Mouse (Mus musculus) heart, postnatal 10 days (tissue): ENCODE results near the gene Col18a1. TPM values are rescaled to one million over a fixed set of nuclear protein-coding genes. Genes with fewer than 3 reads are reported as not detected.
"Not testable (repeated sequence)": the region's sequence is repeated elsewhere in the genome, so short reads cannot be mapped to it uniquely, and the experiment has no call there.

Experiments
- DNase-seq, 2 experiments: peaks; one replicate each; pipeline ENCODE4 v3.0.0; 2021
- intact Hi-C: fragments of 180-260 bp; cut with DNase I; formaldehyde crosslinking; loops from one replicate; pipeline ENCODE4 v1.15.1; 2025
- total RNA-seq, 2 experiments: library from RNA; stranded (reverse); gene quantifications; 2 replicates each; pipeline ENCODE4 v1.2.3; 2021

Col18a1 gene
- total RNA-seq, 2 experiments from 2014 or later, result 49.9 to 53.2 TPM

GRCm38 (mm10) chr10:77142328-77142727 is 24.0 kb downstream of the Col18a1 start:
- DNase-seq, result peak in 1 of 2 experiments; percentile 35
- intact Hi-C loops, result no loop called here

- no peak for DNase-seq
- intact Hi-C loops, result no loop called here
These were observed 28.0 kb downstream of the Col18a1 start for GRCm38 (mm10) chr10:77138304-77138703.

- DNase-seq, result no peak
- intact Hi-C loops, result no loop called here
These were observed 30.1 kb downstream of the Col18a1 start for GRCm38 (mm10) chr10:77136205-77136604.

GRCm38 (mm10) chr10:77135274-77135829 is 31.0 kb downstream of the Col18a1 start:
- intact Hi-C loops, result no loop called here
- no peak for DNase-seq

- DNase-seq, result not testable (repeated sequence)
- intact Hi-C loops, result loop anchor here (5.0 kb wide), 2 partner anchors 218 to 378 kb away; no protein-coding TSS in a partner anchor
These were observed 31.6 kb downstream of the Col18a1 start for GRCm38 (mm10) chr10:77134807-77135152.

GRCm38 (mm10) chr10:77133951-77134806 is 32.2 kb downstream of the Col18a1 start:
- no peak for DNase-seq
- intact Hi-C loops, result loop anchor here (5.0 kb wide), 2 partner anchors 218 to 378 kb away; no protein-coding TSS in a partner anchor

GRCm38 (mm10) chr10:77132118-77132517 is 34.2 kb downstream of the Col18a1 start:
- intact Hi-C loops, result loop anchor here (5.0 kb wide), 2 partner anchors 220 to 380 kb away; no protein-coding TSS in a partner anchor
- DNase-seq, result no peak

GRCm38 (mm10) chr10:77131536-77131935 is 34.8 kb downstream of the Col18a1 start:
- intact Hi-C loops, result loop anchor here (2.0 to 5.0 kb wide), 3 partner anchors 75 to 381 kb away; no protein-coding TSS in a partner anchor
- DNase-seq, result no peak

- intact Hi-C loops, result loop anchor here (1.0 to 5.0 kb wide), 4 partner anchors 76 to 382 kb away; no protein-coding TSS in a partner anchor
- peak; percentile 95 to 97 for DNase-seq
These were observed 35.6 kb downstream of the Col18a1 start for GRCm38 (mm10) chr10:77130561-77131240.

GRCm38 (mm10) chr10:77129637-77130410 is 36.5 kb downstream of the Col18a1 start:
- DNase-seq, result no peak
- intact Hi-C loops, result loop anchor here (1.0 to 5.0 kb wide), 5 partner anchors 47 to 382 kb away; no protein-coding TSS in a partner anchor

GRCm38 (mm10) chr10:77127926-77128325 is 38.4 kb downstream of the Col18a1 start:
- peak in 1 of 2 experiments; percentile 56 for DNase-seq
- intact Hi-C loops, result loop anchor here (2.0 kb wide), 1 partner anchor 45 kb away; no protein-coding TSS in a partner anchor

GRCm38 (mm10) chr10:77126590-77126989 is 39.8 kb downstream of the Col18a1 start:
- intact Hi-C loops, result no loop called here
- DNase-seq, result no peak

- DNase-seq, result no peak
- intact Hi-C loops, result no loop called here
These were observed 41.1 kb downstream of the Col18a1 start for GRCm38 (mm10) chr10:77125078-77125731.

GRCm38 (mm10) chr10:77123953-77124352 is 42.4 kb downstream of the Col18a1 start:
- intact Hi-C loops, result no loop called here
- DNase-seq, result no peak

- intact Hi-C loops, result no loop called here
- peak; percentile 50 to 53 for DNase-seq
These were observed 44.9 kb downstream of the Col18a1 start for GRCm38 (mm10) chr10:77121287-77122022.

GRCm38 (mm10) chr10:77120501-77120900 is 45.8 kb downstream of the Col18a1 start:
- intact Hi-C loops, result no loop called here
- DNase-seq, result no peak

- intact Hi-C loops, result no loop called here
These were observed 46.9 kb downstream of the Col18a1 start for GRCm38 (mm10) chr10:77119437-77119836.

GRCm38 (mm10) chr10:77118361-77118760 is 48.0 kb downstream of the Col18a1 start:
- intact Hi-C loops, result no loop called here
- no peak for DNase-seq

More at GRCm38 (mm10) chr10:77119437-77119836, 46.9 kb downstream of the Col18a1 start:
- DNase-seq, result no peak
